22 mouse cellular contexts compared by ENCODE assay signal in the genomic region with DNA sequence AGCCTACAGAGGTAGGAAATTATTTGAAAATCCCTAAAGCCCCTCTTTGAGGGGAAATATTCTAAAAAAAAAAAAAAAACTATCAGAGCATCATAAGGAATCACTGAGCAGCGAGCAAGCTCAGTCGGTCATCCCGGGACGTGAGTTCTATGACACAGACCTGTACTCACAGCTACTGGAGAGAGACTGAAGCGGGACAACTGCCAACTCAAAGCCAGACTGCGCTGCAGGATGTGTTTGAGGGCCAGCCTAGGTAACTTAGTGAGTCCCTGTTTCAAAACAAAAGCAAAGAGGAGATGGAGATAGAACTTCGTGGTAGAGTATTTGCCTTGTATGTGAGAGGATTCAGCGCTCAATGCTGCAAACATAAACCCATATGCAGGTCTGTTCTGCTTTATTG.
"Had no signal": no experiment of that assay in that cellular context is flagged by ENCODE, and none has a peak within 500 bp of the region (broad histone marks: within the 10 kb centered on the region; RNA-seq: fewer than 3 reads in every experiment).

No protein-coding gene starts in this region.

- DNase-seq: kidney, postnatal 25 days; layer of hippocampus, adult 9-11 months; liver; lung, adult 18-20 months; lung, postnatal 10 days; lung, postnatal 36 days; retina, postnatal 1 day; thymus, postnatal 25 days had no signal

- H3K4me3 ChIP-seq: layer of hippocampus, adult 2 months; limb, embryonic 10.5 days; limb, embryonic 13.5 days; liver, embryonic 12.5 days; liver, embryonic 15.5 days; lung, embryonic 15.5 days; megakaryocyte, embryonic 14.5 days; midbrain, embryonic 10.5 days; midbrain, embryonic 13.5 days; myocyte; neural tube, embryonic 13.5 days; stomach, embryonic 15.5 days had no signal

- ATAC-seq: liver, embryonic 12.5 days; midbrain, embryonic 13.5 days; midbrain, embryonic 16.5 days had no signal

- H3K4me1 ChIP-seq: limb, embryonic 13.5 days; liver, embryonic 12.5 days; liver, embryonic 15.5 days; lung, embryonic 15.5 days; megakaryocyte, embryonic 14.5 days; stomach, embryonic 15.5 days had no signal

- H3K27me3 ChIP-seq: limb, embryonic 13.5 days; liver, embryonic 12.5 days; liver, embryonic 15.5 days; lung, embryonic 15.5 days; megakaryocyte, embryonic 14.5 days; midbrain, embryonic 13.5 days; neural tube, embryonic 13.5 days; stomach, embryonic 15.5 days had no signal

- H3K27ac ChIP-seq: kidney, postnatal 0 days; layer of hippocampus, adult 2 months; limb, embryonic 10.5 days; limb, embryonic 13.5 days; liver, embryonic 12.5 days; liver, embryonic 15.5 days; lung, embryonic 15.5 days; midbrain, embryonic 10.5 days; midbrain, embryonic 13.5 days; neural tube, embryonic 13.5 days; stomach, embryonic 15.5 days had no signal
